Mouse (Mus musculus): ENCODE measurements at regions not wholly inside any gene's neighbourhood (a gene's known extent, or its start where the extent isn't known, plus 50 kb on each side); places are given as distances from the start of the nearest gene placed in this dataset.
"Not testable (repeated sequence)": the region's sequence is repeated elsewhere in the genome, so short reads cannot be mapped to it uniquely, and the experiment has no call there.

DNA sequence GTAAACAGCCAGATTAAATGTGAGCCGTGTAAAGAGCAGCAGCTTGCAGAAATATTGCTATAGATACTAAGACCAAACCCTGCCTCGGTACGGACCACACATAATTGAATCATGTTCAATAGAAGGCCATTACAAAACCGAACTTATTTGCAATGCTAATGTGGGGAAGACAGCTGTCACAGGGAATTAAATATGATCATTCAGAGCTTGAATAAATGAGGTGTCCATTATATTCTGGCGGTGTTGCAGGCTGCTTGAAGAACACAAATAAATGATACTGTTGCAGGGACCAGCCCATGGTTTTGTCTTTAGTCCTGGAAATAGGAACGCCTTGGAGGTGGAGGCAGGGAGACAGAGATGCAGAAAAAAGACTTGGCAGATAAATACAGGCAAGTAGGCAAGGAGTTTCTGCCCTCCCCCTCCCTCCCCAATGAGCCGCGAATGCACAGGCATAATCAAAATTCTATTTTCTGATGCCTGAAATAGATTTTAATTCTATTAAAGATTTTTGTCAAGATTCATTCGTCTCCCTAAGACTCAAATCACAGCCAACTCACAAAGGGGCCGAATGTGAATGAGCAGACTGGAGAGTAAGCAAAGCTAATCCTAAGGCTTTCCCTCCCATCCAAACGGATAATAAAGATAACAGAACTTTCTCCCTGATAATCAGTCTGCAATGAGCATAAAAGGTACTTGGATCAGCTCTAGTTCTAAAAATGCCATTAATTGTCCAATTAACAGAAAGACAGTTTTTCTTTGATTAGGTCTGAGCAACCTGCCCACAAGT is 147.6 kb downstream of the Brms1l start:
- ATAC-seq (replicated peaks; ENCODE audit: low FRiP score) (peak; percentile 89), DNase-seq (ENCODE audit: low spot score) (no peak)
- Histone ChIP-seq H3K4me1 (replicated peaks; ENCODE audit: control insufficient read depth, insufficient read depth, low read length) (no peaks in the 10 kb centered on the region), H3K4me3 (ENCODE audit: low read depth, low read length) (no peak overlapping the region), H3K9me3 (ENCODE audit: control insufficient read depth, low read length) (no peaks in the 10 kb centered on the region), H3K36me3 (ENCODE audit: control insufficient read depth, insufficient read depth, low read length) (no peaks in the 10 kb centered on the region), H3K9ac (ENCODE audit: low read length) (no peak overlapping the region), H3K4me2 (ENCODE audit: low read depth, low read length, severe bottlenecking) (peak overlapping the region; percentile 12; the same call in 1 of the 2 replicates), H3K27me3 (ENCODE audit: control insufficient read depth, insufficient read depth, low read length) (peaks cover 6% of the 10 kb centered on the region; the same call in 1 of the 2 replicates), H3K27ac (ENCODE audit: low read depth, low read length) (no peak overlapping the region; the same call in 1 of the 2 replicates)
- 17% methylated on average over 11 of the region's 11 CpGs for WGBS

DNA sequence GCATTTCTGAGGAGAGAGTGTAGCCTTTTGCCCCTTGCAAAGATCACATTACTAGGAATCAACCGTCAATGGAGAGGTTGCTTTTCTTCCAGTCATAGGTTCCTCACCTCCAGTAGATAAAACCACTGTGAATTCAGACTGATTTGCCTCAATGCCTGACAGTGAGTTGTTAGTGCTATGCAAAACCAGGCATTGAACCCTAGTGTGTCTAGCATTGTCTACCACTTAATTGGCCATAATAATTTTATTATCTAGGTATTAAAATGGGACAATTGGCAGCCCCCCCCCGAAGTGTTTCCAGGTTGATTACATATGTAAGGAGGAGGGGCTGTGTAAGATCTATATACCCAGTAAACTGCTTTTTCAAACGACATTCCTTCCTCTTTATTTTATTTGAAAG is 147.0 kb downstream of the Brms1l start:
- H3K4me2 ChIP-seq (ENCODE audit: low read depth, low read length, severe bottlenecking), result peak overlapping the region; percentile 12; the same call in 1 of the 2 replicates
- ATAC-seq (replicated peaks; ENCODE audit: low FRiP score), result peak; percentile 28
- H3K36me3 ChIP-seq (ENCODE audit: control insufficient read depth, insufficient read depth, low read length), result no peaks in the 10 kb centered on the region
- no peak overlapping the region for H3K9ac ChIP-seq (ENCODE audit: low read length)
- DNase-seq (ENCODE audit: low spot score), result no peak
- peaks cover 6% of the 10 kb centered on the region; the same call in 1 of the 2 replicates for H3K27me3 ChIP-seq (ENCODE audit: control insufficient read depth, insufficient read depth, low read length)
- no peak overlapping the region for H3K27ac ChIP-seq (ENCODE audit: low read depth, low read length)
- no peaks in the 10 kb centered on the region for H3K9me3 ChIP-seq (ENCODE audit: control insufficient read depth, low read length)
- no peak overlapping the region for H3K4me3 ChIP-seq (ENCODE audit: low read depth, low read length)
- no peaks in the 10 kb centered on the region for H3K4me1 ChIP-seq (replicated peaks; ENCODE audit: control insufficient read depth, insufficient read depth, low read length)
- 44% methylated on average over 3 of the region's 3 CpGs for WGBS

DNA sequence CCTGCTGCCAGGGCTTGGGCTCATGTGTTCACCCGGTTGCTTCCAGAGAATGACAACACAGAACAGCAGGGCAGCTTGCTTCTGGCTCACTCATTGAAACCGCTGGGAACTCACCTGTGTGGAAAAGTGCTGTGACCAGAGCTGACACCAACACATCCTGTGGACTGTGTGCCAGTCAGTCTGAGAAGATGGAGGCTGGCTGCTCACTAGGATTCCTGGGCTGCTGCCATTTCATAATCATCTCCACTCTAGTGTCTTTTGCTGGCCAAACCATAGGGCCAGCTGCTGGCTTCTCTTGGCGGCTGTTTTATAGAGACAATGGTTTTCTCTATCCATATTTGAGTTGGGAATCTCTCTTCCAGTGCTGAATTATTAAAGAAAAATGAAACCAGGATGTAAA is 138.1 kb downstream of the Brms1l start:
- DNase-seq (ENCODE audit: low spot score) (no peak), ATAC-seq (replicated peaks; ENCODE audit: low FRiP score) (no peak)
- Histone ChIP-seq H3K9me3 (ENCODE audit: control insufficient read depth, low read length) (no peaks in the 10 kb centered on the region), H3K9ac (ENCODE audit: low read length) (no peak overlapping the region), H3K36me3 (ENCODE audit: control insufficient read depth, insufficient read depth, low read length) (no peaks in the 10 kb centered on the region), H3K27ac (ENCODE audit: low read depth, low read length) (no peak overlapping the region), H3K4me2 (ENCODE audit: low read depth, low read length, severe bottlenecking) (no peak overlapping the region), H3K27me3 (ENCODE audit: control insufficient read depth, insufficient read depth, low read length) (no peaks in the 10 kb centered on the region), H3K4me3 (ENCODE audit: low read depth, low read length) (no peak overlapping the region), H3K4me1 (replicated peaks; ENCODE audit: control insufficient read depth, insufficient read depth, low read length) (no peaks in the 10 kb centered on the region)
- whole genome bisulfite sequencing, result 90% methylated on average over 3 of the region's 3 CpGs

GRCm38 (mm10) chr12:55959319-55959718 is 123.2 kb downstream of the Brms1l start:
- not testable (repeated sequence) for H3K4me3 ChIP-seq (ENCODE audit: low read depth, low read length); DNase-seq (ENCODE audit: low spot score); ATAC-seq (replicated peaks; ENCODE audit: low FRiP score); H3K4me2 ChIP-seq (ENCODE audit: low read depth, low read length, severe bottlenecking); H3K27me3 ChIP-seq (ENCODE audit: control insufficient read depth, insufficient read depth, low read length); H3K9me3 ChIP-seq (ENCODE audit: control insufficient read depth, low read length); H3K9ac ChIP-seq (ENCODE audit: low read length); H3K36me3 ChIP-seq (ENCODE audit: control insufficient read depth, insufficient read depth, low read length); H3K4me1 ChIP-seq (replicated peaks; ENCODE audit: control insufficient read depth, insufficient read depth, low read length); H3K27ac ChIP-seq (ENCODE audit: low read depth, low read length)
- WGBS, result 88% methylated on average over 3 of the region's 3 CpGs

DNA sequence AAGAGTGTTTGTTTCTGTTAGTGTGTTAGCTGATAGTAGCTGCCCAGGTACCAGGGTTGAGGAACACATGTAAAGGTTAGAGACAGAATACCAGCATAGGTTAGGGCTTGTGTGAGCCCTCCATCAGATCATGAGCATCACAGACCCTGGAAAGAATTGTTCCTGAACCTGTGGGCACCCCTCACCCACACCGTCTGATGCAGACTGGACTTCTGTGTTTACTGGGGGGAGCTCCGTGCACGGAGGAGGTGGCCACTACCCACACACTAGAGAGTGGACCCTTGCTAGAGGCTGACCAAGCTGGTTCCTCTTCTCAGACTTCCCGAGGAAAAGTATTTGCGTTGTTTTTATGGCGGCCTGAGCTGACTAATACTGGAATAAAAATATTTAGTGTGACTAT is 104.4 kb downstream of the Brms1l start:
- Histone ChIP-seq H3K27me3 (ENCODE audit: control insufficient read depth, insufficient read depth, low read length) (no peaks in the 10 kb centered on the region), H3K4me2 (ENCODE audit: low read depth, low read length, severe bottlenecking) (no peak overlapping the region), H3K36me3 (ENCODE audit: control insufficient read depth, insufficient read depth, low read length) (no peaks in the 10 kb centered on the region), H3K4me3 (ENCODE audit: low read depth, low read length) (no peak overlapping the region), H3K4me1 (replicated peaks; ENCODE audit: control insufficient read depth, insufficient read depth, low read length) (no peaks in the 10 kb centered on the region), H3K27ac (ENCODE audit: low read depth, low read length) (no peak overlapping the region), H3K9ac (ENCODE audit: low read length) (no peak overlapping the region), H3K9me3 (ENCODE audit: control insufficient read depth, low read length) (no peaks in the 10 kb centered on the region)
- DNase-seq (ENCODE audit: low spot score) (no peak), ATAC-seq (replicated peaks; ENCODE audit: low FRiP score) (0 out of 2 replicates have a peak, but pooled peaks have one; percentile 39)
- WGBS, result 87% methylated on average over 6 of the region's 6 CpGs

DNA sequence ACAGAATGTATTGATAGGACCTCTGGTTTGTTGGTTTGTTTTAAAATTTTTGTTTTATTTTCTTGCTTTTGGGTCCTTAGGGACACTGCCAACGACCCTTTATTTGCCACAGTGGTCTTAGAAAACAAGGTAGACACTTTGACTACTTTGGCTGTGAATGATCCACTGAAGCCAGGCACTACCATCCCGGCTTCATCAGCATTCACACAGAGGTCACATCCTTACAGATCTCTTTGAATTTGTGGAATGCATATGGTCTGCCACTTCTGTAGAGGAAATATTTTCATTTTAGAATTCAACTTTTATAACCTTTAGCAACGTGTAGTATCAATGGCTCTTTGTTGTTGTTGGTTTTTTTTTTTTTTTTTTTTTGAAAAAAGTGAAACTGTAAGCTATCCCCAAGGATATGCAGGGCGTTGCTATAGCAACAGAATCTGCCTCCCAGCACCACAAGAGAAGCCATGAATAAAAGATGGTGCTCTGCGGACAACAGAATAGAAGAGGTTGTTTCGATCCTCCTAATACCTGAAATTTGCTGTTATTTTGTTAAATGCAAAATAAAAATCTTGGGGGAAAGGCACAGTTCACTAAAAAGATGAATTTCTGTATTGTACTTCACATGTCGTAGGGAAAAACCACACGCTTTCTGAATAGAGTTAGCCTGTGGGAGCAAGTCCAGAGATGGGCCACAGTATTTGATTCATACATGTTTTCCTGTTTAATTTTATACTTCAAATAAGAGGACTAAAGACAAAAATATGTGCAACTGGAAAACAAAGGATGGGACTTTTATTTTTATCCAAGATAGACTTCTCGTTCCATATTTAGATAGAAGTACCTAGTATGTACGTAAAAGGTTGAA is 103.4 kb downstream of the Brms1l start:
- Histone ChIP-seq H3K36me3 (ENCODE audit: control insufficient read depth, insufficient read depth, low read length) (no peaks in the 10 kb centered on the region), H3K27ac (ENCODE audit: low read depth, low read length) (no peak overlapping the region), H3K9me3 (ENCODE audit: control insufficient read depth, low read length) (no peaks in the 10 kb centered on the region), H3K27me3 (ENCODE audit: control insufficient read depth, insufficient read depth, low read length) (no peaks in the 10 kb centered on the region), H3K9ac (ENCODE audit: low read length) (no peak overlapping the region), H3K4me1 (replicated peaks; ENCODE audit: control insufficient read depth, insufficient read depth, low read length) (no peaks in the 10 kb centered on the region), H3K4me2 (ENCODE audit: low read depth, low read length, severe bottlenecking) (no peak overlapping the region), H3K4me3 (ENCODE audit: low read depth, low read length) (no peak overlapping the region)
- 58% methylated on average over 10 of the region's 10 CpGs for WGBS
- peak; percentile 71 for ATAC-seq (replicated peaks; ENCODE audit: low FRiP score)
- no peak for DNase-seq (ENCODE audit: low spot score)

GRCm38 (mm10) chr12:55934172-55934571 is 98.0 kb downstream of the Brms1l start:
- Histone ChIP-seq H3K36me3 (ENCODE audit: control insufficient read depth, insufficient read depth, low read length) (no peaks in the 10 kb centered on the region), H3K4me3 (ENCODE audit: low read depth, low read length) (no peak overlapping the region), H3K9ac (ENCODE audit: low read length) (no peak overlapping the region), H3K4me1 (replicated peaks; ENCODE audit: control insufficient read depth, insufficient read depth, low read length) (peaks cover 3% of the 10 kb centered on the region; the same call in 1 of the 2 replicates), H3K27me3 (ENCODE audit: control insufficient read depth, insufficient read depth, low read length) (peaks cover 4% of the 10 kb centered on the region), H3K27ac (ENCODE audit: low read depth, low read length) (no peak overlapping the region), H3K4me2 (ENCODE audit: low read depth, low read length, severe bottlenecking) (no peak overlapping the region), H3K9me3 (ENCODE audit: control insufficient read depth, low read length) (no peaks in the 10 kb centered on the region)
- no peak for ATAC-seq (replicated peaks; ENCODE audit: low FRiP score)
- WGBS, result 26% methylated on average over 1 of the region's 1 CpGs
- no peak for DNase-seq (ENCODE audit: low spot score)

- Histone ChIP-seq H3K9ac (ENCODE audit: low read length) (no peak overlapping the region), H3K27ac (ENCODE audit: low read depth, low read length) (no peak overlapping the region), H3K4me3 (ENCODE audit: low read depth, low read length) (no peak overlapping the region), H3K27me3 (ENCODE audit: control insufficient read depth, insufficient read depth, low read length) (peaks cover 4% of the 10 kb centered on the region), H3K9me3 (ENCODE audit: control insufficient read depth, low read length) (no peaks in the 10 kb centered on the region), H3K4me2 (ENCODE audit: low read depth, low read length, severe bottlenecking) (peak overlapping the region; percentile 5; the same call in 1 of the 2 replicates), H3K4me1 (replicated peaks; ENCODE audit: control insufficient read depth, insufficient read depth, low read length) (peaks cover 3% of the 10 kb centered on the region; the same call in 1 of the 2 replicates), H3K36me3 (ENCODE audit: control insufficient read depth, insufficient read depth, low read length) (no peaks in the 10 kb centered on the region)
- 15% methylated on average over 11 of the region's 11 CpGs for WGBS
- ATAC-seq (replicated peaks; ENCODE audit: low FRiP score) (peak; percentile 78), DNase-seq (ENCODE audit: low spot score) (peak; percentile 58)
Observed at GRCm38 (mm10) chr12:55933417-55933816, 97.3 kb downstream of the Brms1l start.
